18 mouse cellular contexts compared by ENCODE assay signal in genomic region chr7:129050675-129051074, GRCm38 (mm10).
A peak's percentile ranks its signal among the peaks of the same experiment; 100 is the strongest.
DNase-seq lines count a peak whose midpoint lies in the region; ATAC-seq and TF ChIP-seq lines count a peak whose summit lies in the region.
"Had no signal": no experiment of that assay in that cellular context is flagged by ENCODE, and none has a peak within 500 bp of the region (broad histone marks: within the 10 kb centered on the region; RNA-seq: fewer than 3 reads in every experiment).

No protein-coding gene starts in this region.

- 71% methylated on average over 1 of the region's 1 CpGs for WGBS in hindbrain, embryonic 16.5 days
- 84% methylated on average over 1 of the region's 1 CpGs for WGBS in hindbrain, embryonic 11.5 days
- WGBS in midbrain, postnatal 0 days: 77% methylated on average over 1 of the region's 1 CpGs
- 79% methylated on average over 1 of the region's 1 CpGs for WGBS in midbrain, embryonic 15.5 days
- 78% methylated on average over 1 of the region's 1 CpGs for WGBS in forebrain, postnatal 0 days

- no peak overlapping the region for H3K4me3 ChIP-seq in hindbrain, embryonic 16.5 days (ENCODE audit: low read length)
- no peak overlapping the region for H3K4me3 ChIP-seq in hindbrain, embryonic 11.5 days (ENCODE audit: low read depth, low read length)
- no peak overlapping the region for H3K4me3 ChIP-seq in midbrain, postnatal 0 days (ENCODE audit: low read depth, low read length)
- no peak overlapping the region for H3K4me3 ChIP-seq in midbrain, embryonic 15.5 days
- no peak overlapping the region for H3K4me3 ChIP-seq in forebrain, postnatal 0 days (ENCODE audit: low read depth, low read length)
- H3K4me3 ChIP-seq: embryonic facial prominence, embryonic 13.5 days; forebrain, embryonic 12.5 days; gastrocnemius, adult 2 months; heart, embryonic 12.5 days; hindbrain, embryonic 12.5 days had no signal

- no peaks in the 10 kb centered on the region for H3K36me3 ChIP-seq in hindbrain, embryonic 16.5 days (ENCODE audit: control insufficient read depth, insufficient read depth, low read length)
- H3K36me3 ChIP-seq in hindbrain, embryonic 11.5 days (ENCODE audit: control insufficient read depth, insufficient read depth, low read length): no peaks in the 10 kb centered on the region
- no peaks in the 10 kb centered on the region for H3K36me3 ChIP-seq in midbrain, postnatal 0 days (ENCODE audit: insufficient read depth, low read length)
- no peaks in the 10 kb centered on the region for H3K36me3 ChIP-seq in midbrain, embryonic 15.5 days (replicated peaks)
- no peaks in the 10 kb centered on the region for H3K36me3 ChIP-seq in forebrain, postnatal 0 days (ENCODE audit: insufficient read depth)
- H3K36me3 ChIP-seq: embryonic facial prominence, embryonic 13.5 days; forebrain, embryonic 12.5 days; heart, embryonic 12.5 days; hindbrain, embryonic 12.5 days had no signal

- peak; percentile 67 for ATAC-seq in hindbrain, embryonic 16.5 days
- no peak for ATAC-seq in hindbrain, embryonic 11.5 days (ENCODE audit: low FRiP score)
- no peak for ATAC-seq in midbrain, postnatal 0 days (ENCODE audit: low FRiP score)
- no peak for ATAC-seq in midbrain, embryonic 15.5 days (replicated peaks)
- no peak; the same call in 1 of the 2 replicates for ATAC-seq in forebrain, postnatal 0 days
- ATAC-seq: inflammation-experienced regulatory T-cells, adult 6 months; intestine, postnatal 0 days had no signal

- H3K27ac ChIP-seq in hindbrain, embryonic 16.5 days (ENCODE audit: low read depth, low read length): no peak overlapping the region
- H3K27ac ChIP-seq in hindbrain, embryonic 11.5 days (ENCODE audit: low read depth, low read length): no peak overlapping the region
- no peak overlapping the region for H3K27ac ChIP-seq in midbrain, postnatal 0 days (ENCODE audit: low read depth, low read length)
- H3K27ac ChIP-seq in midbrain, embryonic 15.5 days: no peak overlapping the region
- no peak overlapping the region for H3K27ac ChIP-seq in forebrain, postnatal 0 days (ENCODE audit: low read depth, low read length)
- H3K27ac ChIP-seq: embryonic facial prominence, embryonic 13.5 days; forebrain, embryonic 12.5 days; gastrocnemius, adult 2 months; hindbrain, embryonic 12.5 days had no signal

- peaks cover 2% of the 10 kb centered on the region; the same call in 1 of the 2 replicates for H3K4me1 ChIP-seq in hindbrain, embryonic 16.5 days (ENCODE audit: control insufficient read depth, insufficient read depth, low read depth, low read length)
- no peaks in the 10 kb centered on the region for H3K4me1 ChIP-seq in hindbrain, embryonic 11.5 days (replicated peaks; ENCODE audit: control insufficient read depth, insufficient read depth, low read length)
- no peaks in the 10 kb centered on the region for H3K4me1 ChIP-seq in midbrain, postnatal 0 days (ENCODE audit: insufficient read depth, low read length)
- no peaks in the 10 kb centered on the region for H3K4me1 ChIP-seq in midbrain, embryonic 15.5 days
- H3K4me1 ChIP-seq in forebrain, postnatal 0 days (ENCODE audit: insufficient read depth): no peaks in the 10 kb centered on the region
- H3K4me1 ChIP-seq: embryonic facial prominence, embryonic 13.5 days; forebrain, embryonic 12.5 days; heart, embryonic 12.5 days; hindbrain, embryonic 12.5 days had no signal

- no peaks in the 10 kb centered on the region for H3K9me3 ChIP-seq in hindbrain, embryonic 16.5 days (ENCODE audit: control insufficient read depth, low read length)
- no peaks in the 10 kb centered on the region for H3K9me3 ChIP-seq in hindbrain, embryonic 11.5 days (ENCODE audit: control insufficient read depth, low read length)
- no peaks in the 10 kb centered on the region for H3K9me3 ChIP-seq in midbrain, postnatal 0 days (ENCODE audit: low read length)
- H3K9me3 ChIP-seq in midbrain, embryonic 15.5 days: no peaks in the 10 kb centered on the region
- no peaks in the 10 kb centered on the region for H3K9me3 ChIP-seq in forebrain, postnatal 0 days (ENCODE audit: low read length)
- H3K9me3 ChIP-seq: embryonic facial prominence, embryonic 13.5 days; forebrain, embryonic 12.5 days; heart, embryonic 12.5 days; hindbrain, embryonic 12.5 days had no signal

- DNase-seq in cerebellum, adult 9-10 months: peak; percentile 1
- DNase-seq in cerebellum, adult 11 months: no peak
- no peak for DNase-seq in hindbrain, embryonic 11.5 days (ENCODE audit: low spot score)
- DNase-seq in midbrain, postnatal 0 days (ENCODE audit: low spot score): peak; percentile 83
- DNase-seq in urinary bladder, postnatal 25 days (ENCODE audit: low spot score): no peak
- no peak for DNase-seq in forebrain, postnatal 0 days
- DNase-seq: adrenal gland, postnatal 10 days; gastrocnemius, adult 2 months; gastrocnemius, postnatal 25 days; kidney, adult 8-10 months had no signal

- H3K27me3 ChIP-seq in hindbrain, embryonic 16.5 days (replicated peaks; ENCODE audit: control insufficient read depth, insufficient read depth, low read length): no peaks in the 10 kb centered on the region
- H3K27me3 ChIP-seq in hindbrain, embryonic 11.5 days (ENCODE audit: control insufficient read depth, insufficient read depth, low read length): no peaks in the 10 kb centered on the region
- H3K27me3 ChIP-seq in midbrain, postnatal 0 days (ENCODE audit: insufficient read depth, low read length): no peaks in the 10 kb centered on the region
- H3K27me3 ChIP-seq in midbrain, embryonic 15.5 days (replicated peaks): no peaks in the 10 kb centered on the region
- H3K27me3 ChIP-seq in forebrain, postnatal 0 days (ENCODE audit: insufficient read depth, low read length): no peaks in the 10 kb centered on the region
- H3K27me3 ChIP-seq: embryonic facial prominence, embryonic 13.5 days; forebrain, embryonic 12.5 days; heart, embryonic 12.5 days; hindbrain, embryonic 12.5 days had no signal

- no peak overlapping the region for H3K9ac ChIP-seq in hindbrain, embryonic 16.5 days (ENCODE audit: low read depth, low read length)
- no peak overlapping the region for H3K9ac ChIP-seq in hindbrain, embryonic 11.5 days (ENCODE audit: low read depth, low read length)
- no peak overlapping the region for H3K9ac ChIP-seq in midbrain, postnatal 0 days (replicated peaks; ENCODE audit: low read length, poor library complexity, severe bottlenecking)
- no peak overlapping the region for H3K9ac ChIP-seq in midbrain, embryonic 15.5 days
- H3K9ac ChIP-seq in forebrain, postnatal 0 days: no peak overlapping the region
- H3K9ac ChIP-seq: embryonic facial prominence, embryonic 13.5 days; forebrain, embryonic 12.5 days; heart, embryonic 12.5 days; hindbrain, embryonic 12.5 days had no signal

- TF ChIP-seq CTCF in midbrain, postnatal 0 days (IDR thresholded peaks at IDR 0.05): no peak
- TF ChIP-seq CTCF in forebrain, postnatal 0 days (IDR thresholded peaks at IDR 0.05; ENCODE audit: low read depth): no peak

- no peak overlapping the region for H3K4me2 ChIP-seq in hindbrain, embryonic 16.5 days (ENCODE audit: low read length)
- H3K4me2 ChIP-seq in hindbrain, embryonic 11.5 days (replicated peaks; ENCODE audit: low read depth, low read length): no peak overlapping the region
- no peak overlapping the region for H3K4me2 ChIP-seq in midbrain, postnatal 0 days (ENCODE audit: low read depth, low read length, poor library complexity, severe bottlenecking)
- H3K4me2 ChIP-seq in midbrain, embryonic 15.5 days: no peak overlapping the region
- no peak overlapping the region for H3K4me2 ChIP-seq in forebrain, postnatal 0 days (ENCODE audit: low read depth)
- H3K4me2 ChIP-seq: embryonic facial prominence, embryonic 13.5 days; forebrain, embryonic 12.5 days; heart, embryonic 12.5 days; hindbrain, embryonic 12.5 days had no signal

Comparison
In these comparisons a context has a peak if more than half of its experiments do, and no peak if none do; other contexts are left out.
1. DNase-seq: peak in cerebellum, adult 9-10 months (single experiment) and midbrain, postnatal 0 days (single experiment); none in cerebellum, adult 11 months (single experiment), hindbrain, embryonic 11.5 days (single experiment), urinary bladder, postnatal 25 days (single experiment) and forebrain, postnatal 0 days (single experiment).